Mouse (Mus musculus): ENCODE data around the gene Qsox1. TPM values are rescaled to one million over a fixed set of nuclear protein-coding genes. Genes with fewer than 3 reads are reported as not detected.

Qsox1 gene
- polyA plus RNA-seq, 1 experiment from 2014 or later: 12.2 TPM

GRCm38 (mm10) chr1:155831958-155832357, 19.3 kb upstream of the Qsox1 start:
- no peaks in the 10 kb centered on the region for H3K27me3 ChIP-seq (ENCODE audit: control insufficient read depth, insufficient read depth, low read length)
- no peaks in the 10 kb centered on the region for H3K4me1 ChIP-seq (ENCODE audit: control insufficient read depth in 2 of 2, insufficient read depth in 2 of 2, low read length in 2 of 2)
- no peak overlapping the region for H3K4me2 ChIP-seq (ENCODE audit: low read length)
- H3K27ac ChIP-seq (replicated peaks in 1 of 2; ENCODE audit: control insufficient read depth in 1 of 2, insufficient read depth in 1 of 2, low read depth in 2 of 2, low read length in 2 of 2): no peak overlapping the region
- no peak overlapping the region for H3K4me3 ChIP-seq (ENCODE audit: control insufficient read depth in 1 of 2, insufficient read depth in 1 of 2, low read depth in 1 of 2, low read length in 2 of 2)
- no peaks in the 10 kb centered on the region for H3K9me3 ChIP-seq (ENCODE audit: control insufficient read depth, low read length)
- no peak for ATAC-seq (ENCODE audit: insufficient number of reproducible peaks, insufficient read depth, low FRiP score, low read depth)
- WGBS: 86% methylated on average over 3 of the region's 3 CpGs
- H3K9ac ChIP-seq (ENCODE audit: low read length): no peak overlapping the region
- H3K36me3 ChIP-seq (ENCODE audit: control insufficient read depth, insufficient read depth, low read length): no peaks in the 10 kb centered on the region

- Histone ChIP-seq H3K9me3 (ENCODE audit: control insufficient read depth, low read length) (no peaks in the 10 kb centered on the region), H3K4me1 (ENCODE audit: control insufficient read depth in 2 of 2, insufficient read depth in 2 of 2, low read length in 2 of 2) (no peaks in the 10 kb centered on the region), H3K36me3 (ENCODE audit: control insufficient read depth, insufficient read depth, low read length) (no peaks in the 10 kb centered on the region), H3K4me2 (ENCODE audit: low read length) (no peak overlapping the region), H3K4me3 (ENCODE audit: control insufficient read depth in 1 of 2, insufficient read depth in 1 of 2, low read depth in 1 of 2, low read length in 2 of 2) (no peak overlapping the region), H3K9ac (ENCODE audit: low read length) (no peak overlapping the region), H3K27ac (replicated peaks in 1 of 2; ENCODE audit: control insufficient read depth in 1 of 2, insufficient read depth in 1 of 2, low read depth in 2 of 2, low read length in 2 of 2) (no peak overlapping the region), H3K27me3 (ENCODE audit: control insufficient read depth, insufficient read depth, low read length) (no peaks in the 10 kb centered on the region)
- 71% methylated on average over 6 of the region's 6 CpGs for WGBS
- no peak for ATAC-seq (ENCODE audit: insufficient number of reproducible peaks, insufficient read depth, low FRiP score, low read depth)
These were observed 18.2 kb upstream of the Qsox1 start for GRCm38 (mm10) chr1:155830861-155831260.

GRCm38 (mm10) chr1:155827703-155828295, 15.1 kb upstream of the Qsox1 start:
- no peak overlapping the region for H3K4me3 ChIP-seq (ENCODE audit: control insufficient read depth in 1 of 2, insufficient read depth in 1 of 2, low read depth in 1 of 2, low read length in 2 of 2)
- no peak for ATAC-seq (ENCODE audit: insufficient number of reproducible peaks, insufficient read depth, low FRiP score, low read depth)
- H3K27me3 ChIP-seq (ENCODE audit: control insufficient read depth, insufficient read depth, low read length): no peaks in the 10 kb centered on the region
- no peak overlapping the region for H3K4me2 ChIP-seq (ENCODE audit: low read length)
- 45% methylated on average over 8 of the region's 8 CpGs for WGBS
- no peaks in the 10 kb centered on the region for H3K4me1 ChIP-seq (ENCODE audit: control insufficient read depth in 2 of 2, insufficient read depth in 2 of 2, low read length in 2 of 2)
- no peaks in the 10 kb centered on the region for H3K9me3 ChIP-seq (ENCODE audit: control insufficient read depth, low read length)
- no peaks in the 10 kb centered on the region for H3K36me3 ChIP-seq (ENCODE audit: control insufficient read depth, insufficient read depth, low read length)
- no peak overlapping the region for H3K9ac ChIP-seq (ENCODE audit: low read length)
- H3K27ac ChIP-seq (replicated peaks in 1 of 2; ENCODE audit: control insufficient read depth in 1 of 2, insufficient read depth in 1 of 2, low read depth in 2 of 2, low read length in 2 of 2): no peak overlapping the region

GRCm38 (mm10) chr1:155826803-155827395, 14.2 kb upstream of the Qsox1 start:
- WGBS: 45% methylated on average over 5 of the region's 5 CpGs
- H3K27ac ChIP-seq (replicated peaks in 1 of 2; ENCODE audit: control insufficient read depth in 1 of 2, insufficient read depth in 1 of 2, low read depth in 2 of 2, low read length in 2 of 2): no peak overlapping the region
- ATAC-seq (ENCODE audit: insufficient number of reproducible peaks, insufficient read depth, low FRiP score, low read depth): no peak
- no peaks in the 10 kb centered on the region for H3K9me3 ChIP-seq (ENCODE audit: control insufficient read depth, low read length)
- no peaks in the 10 kb centered on the region for H3K27me3 ChIP-seq (ENCODE audit: control insufficient read depth, insufficient read depth, low read length)
- H3K4me1 ChIP-seq (ENCODE audit: control insufficient read depth in 2 of 2, insufficient read depth in 2 of 2, low read length in 2 of 2): no peaks in the 10 kb centered on the region
- no peak overlapping the region for H3K4me3 ChIP-seq (ENCODE audit: control insufficient read depth in 1 of 2, insufficient read depth in 1 of 2, low read depth in 1 of 2, low read length in 2 of 2)
- H3K9ac ChIP-seq (ENCODE audit: low read length): no peak overlapping the region
- no peak overlapping the region for H3K4me2 ChIP-seq (ENCODE audit: low read length)
- H3K36me3 ChIP-seq (ENCODE audit: control insufficient read depth, insufficient read depth, low read length): no peaks in the 10 kb centered on the region

GRCm38 (mm10) chr1:155825940-155826716, 13.4 kb upstream of the Qsox1 start:
- H3K27me3 ChIP-seq (ENCODE audit: control insufficient read depth, insufficient read depth, low read length): no peaks in the 10 kb centered on the region
- H3K4me3 ChIP-seq (ENCODE audit: control insufficient read depth in 1 of 2, insufficient read depth in 1 of 2, low read depth in 1 of 2, low read length in 2 of 2): no peak overlapping the region
- WGBS: 84% methylated on average over 4 of the region's 4 CpGs
- H3K9ac ChIP-seq (ENCODE audit: low read length): no peak overlapping the region
- H3K4me1 ChIP-seq (ENCODE audit: control insufficient read depth in 2 of 2, insufficient read depth in 2 of 2, low read length in 2 of 2): no peaks in the 10 kb centered on the region
- no peak for ATAC-seq (ENCODE audit: insufficient number of reproducible peaks, insufficient read depth, low FRiP score, low read depth)
- no peak overlapping the region for H3K27ac ChIP-seq (replicated peaks in 1 of 2; ENCODE audit: control insufficient read depth in 1 of 2, insufficient read depth in 1 of 2, low read depth in 2 of 2, low read length in 2 of 2)
- no peaks in the 10 kb centered on the region for H3K36me3 ChIP-seq (ENCODE audit: control insufficient read depth, insufficient read depth, low read length)
- no peak overlapping the region for H3K4me2 ChIP-seq (ENCODE audit: low read length)
- H3K9me3 ChIP-seq (ENCODE audit: control insufficient read depth, low read length): no peaks in the 10 kb centered on the region

- no peaks in the 10 kb centered on the region for H3K27me3 ChIP-seq (ENCODE audit: control insufficient read depth, insufficient read depth, low read length)
- 86% methylated on average over 5 of the region's 5 CpGs for WGBS
- no peak overlapping the region for H3K27ac ChIP-seq (replicated peaks in 1 of 2; ENCODE audit: control insufficient read depth in 1 of 2, insufficient read depth in 1 of 2, low read depth in 2 of 2, low read length in 2 of 2)
- no peak overlapping the region for H3K4me2 ChIP-seq (ENCODE audit: low read length)
- H3K4me3 ChIP-seq (ENCODE audit: control insufficient read depth in 1 of 2, insufficient read depth in 1 of 2, low read depth in 1 of 2, low read length in 2 of 2): no peak overlapping the region
- H3K36me3 ChIP-seq (ENCODE audit: control insufficient read depth, insufficient read depth, low read length): no peaks in the 10 kb centered on the region
- no peak for ATAC-seq (ENCODE audit: insufficient number of reproducible peaks, insufficient read depth, low FRiP score, low read depth)
- no peaks in the 10 kb centered on the region for H3K4me1 ChIP-seq (ENCODE audit: control insufficient read depth in 2 of 2, insufficient read depth in 2 of 2, low read length in 2 of 2)
- no peak overlapping the region for H3K9ac ChIP-seq (ENCODE audit: low read length)
- no peaks in the 10 kb centered on the region for H3K9me3 ChIP-seq (ENCODE audit: control insufficient read depth, low read length)
These were observed 8.0 kb upstream of the Qsox1 start for GRCm38 (mm10) chr1:155820646-155821045.

- no peak overlapping the region for H3K4me2 ChIP-seq (ENCODE audit: low read length)
- H3K9ac ChIP-seq (ENCODE audit: low read length): no peak overlapping the region
- no peaks in the 10 kb centered on the region for H3K27me3 ChIP-seq (ENCODE audit: control insufficient read depth, insufficient read depth, low read length)
- H3K36me3 ChIP-seq (ENCODE audit: control insufficient read depth, insufficient read depth, low read length): no peaks in the 10 kb centered on the region
- 54% methylated on average over 2 of the region's 2 CpGs for WGBS
- no peaks in the 10 kb centered on the region for H3K9me3 ChIP-seq (ENCODE audit: control insufficient read depth, low read length)
- H3K4me3 ChIP-seq (ENCODE audit: control insufficient read depth in 1 of 2, insufficient read depth in 1 of 2, low read depth in 1 of 2, low read length in 2 of 2): no peak overlapping the region
- no peak overlapping the region for H3K27ac ChIP-seq (replicated peaks in 1 of 2; ENCODE audit: control insufficient read depth in 1 of 2, insufficient read depth in 1 of 2, low read depth in 2 of 2, low read length in 2 of 2)
- ATAC-seq (ENCODE audit: insufficient number of reproducible peaks, insufficient read depth, low FRiP score, low read depth): no peak
- peaks cover 4 to 14% of the 10 kb centered on the region in 2 experiments for H3K4me1 ChIP-seq (ENCODE audit: control insufficient read depth in 2 of 2, insufficient read depth in 2 of 2, low read length in 2 of 2)
These were observed 3.5 kb upstream of the Qsox1 start for GRCm38 (mm10) chr1:155816167-155816566.

Measured in heart, embryonic 14.5 days (tissue).